Mouse (Mus musculus) ES-E14 (cell line): ENCODE measurements around the gene Lcn6. TPM values are rescaled to one million over a fixed set of nuclear protein-coding genes. Genes with fewer than 3 reads are reported as not detected.

Experiments used
- DNase-seq: peaks from one replicate; pipeline ENCODE4 v3.0.0-alpha.2; 2013; ENCODE audit warnings: low read depth, low spot score
- H3K27ac ChIP-seq: 2 replicates; pipeline ENCODE4 v1.5.1; 2012; ENCODE audit warnings: low read depth, mild to moderate bottlenecking, low read length, moderate library complexity, mixed read lengths; ENCODE audit not compliant: poor library complexity, insufficient read depth, severe bottlenecking
- H3K36me3 ChIP-seq: 2 replicates; pipeline ENCODE4 v1.6.1; 2012; ENCODE audit warnings: mild to moderate bottlenecking, low read length, moderate library complexity, mixed read lengths; ENCODE audit not compliant: control insufficient read depth, poor library complexity, insufficient read depth, severe bottlenecking
- H3K4me1 ChIP-seq, 2 experiments: fragments of 150-350 bp in 1 of 2; sonication (generic) in 1 of 2; 2 replicates each; pipeline ENCODE4 v1.6.1; 2012; ENCODE audit warnings: low read length in 2 of 2, mild to moderate bottlenecking in 1 of 2, mixed read lengths in 1 of 2; ENCODE audit not compliant: control insufficient read depth in 2 of 2, insufficient read depth in 2 of 2, poor library complexity in 1 of 2
- H3K4me3 ChIP-seq, 2 experiments: fragments of 150-350 bp in 1 of 2; sonication (generic) in 1 of 2; 2 replicates each; pipeline ENCODE4 v1.5.1; 2012; ENCODE audit warnings: low read length in 2 of 2, low read depth in 1 of 2, mild to moderate bottlenecking in 1 of 2, mixed read lengths in 1 of 2; ENCODE audit not compliant: insufficient read depth in 1 of 2, poor library complexity in 1 of 2, severe bottlenecking in 1 of 2
- H3K9ac ChIP-seq: 2 replicates; pipeline ENCODE4 v1.6.1; 2012; ENCODE audit warnings: low read depth, mild to moderate bottlenecking, low read length, mixed read lengths; ENCODE audit not compliant: poor library complexity, insufficient read depth, severe bottlenecking
- H3K9me3 ChIP-seq: fragments of 150-350 bp; sonication (generic); 2 replicates; pipeline ENCODE4 v1.6.1; 2012; ENCODE audit warnings: low read depth, mild to moderate bottlenecking, low read length; ENCODE audit not compliant: control insufficient read depth, insufficient read depth
- CHD2 ChIP-seq: IDR thresholded peaks from 2 replicates; pipeline ENCODE4 v1.6.1; 2014; ENCODE audit warnings: mild to moderate bottlenecking, low read depth, low read length, inconsistent platforms
- HCFC1 ChIP-seq: IDR thresholded peaks from 2 replicates; pipeline ENCODE4 v1.6.1; 2012; ENCODE audit warnings: low read length, inconsistent platforms, borderline replicate concordance; ENCODE audit not compliant: insufficient read depth
- MAFK ChIP-seq: IDR thresholded peaks from 2 replicates; pipeline ENCODE4 v1.6.1; 2014; ENCODE audit warnings: mild to moderate bottlenecking, low read depth, low read length, inconsistent platforms; ENCODE audit not compliant: insufficient read depth
- ZC3H11A ChIP-seq: IDR thresholded peaks from 2 replicates; pipeline ENCODE4 v1.6.1; 2012; ENCODE audit warnings: low read depth, mild to moderate bottlenecking, inconsistent platforms, low read length, borderline replicate concordance
- ZNF384 ChIP-seq: IDR thresholded peaks from 2 replicates; pipeline ENCODE4 v1.6.1; 2012; ENCODE audit warnings: low read depth, low read length, inconsistent platforms
- in situ Hi-C, 2 experiments: fragments of 600-800 bp; cut with MboI; formaldehyde crosslinking; loops; one replicate each; pipeline ENCODE4 v1.15.1; 2025; ENCODE audit warnings: low sequenced_read_pairs in 2 of 2, inconsistent platforms in 1 of 2; ENCODE audit not compliant: unreplicated experiment in 2 of 2
- total RNA-seq: library from RNA; depleted of rRNA; stranded (reverse); fragments of 300-350 nt; gene quantifications from 2 replicates; pipeline ENCODE4 v1.2.3, GENCODE M21; 2012

The Lcn6 gene
- total RNA-seq, 1 experiment, result not detected

DNA sequence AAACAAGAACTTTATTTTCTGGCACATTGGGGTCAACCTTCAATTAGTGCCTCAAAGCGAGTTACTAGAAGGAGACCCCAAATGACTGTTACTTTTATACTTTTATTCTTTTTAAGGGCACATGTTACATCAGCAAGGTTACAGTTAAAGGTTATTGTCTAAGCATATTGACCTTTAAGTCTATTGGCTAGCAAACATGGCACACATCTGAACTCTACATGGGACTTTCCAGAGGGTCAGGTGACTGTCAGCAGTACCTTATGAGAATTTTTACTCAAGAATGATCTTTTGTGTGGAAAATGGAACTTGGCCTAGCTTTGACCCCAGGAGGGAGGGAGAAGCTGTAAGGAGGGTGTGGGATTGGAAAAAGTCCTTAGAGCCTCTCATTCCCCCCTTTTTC is 10.1 kb upstream of the Lcn6 start:
- Histone ChIP-seq H3K4me1 (no peaks in the 10 kb centered on the region), H3K4me3 (no peak overlapping the region), H3K27ac (no peak overlapping the region), H3K36me3 (no peaks in the 10 kb centered on the region), H3K9ac (no peak overlapping the region), H3K9me3 (no peaks in the 10 kb centered on the region)
- no peak for TF ChIP-seq ZNF384
- no peak for TF ChIP-seq MAFK
- TF ChIP-seq HCFC1, result no peak
- TF ChIP-seq CHD2, result no peak
- TF ChIP-seq ZC3H11A, result no peak
- no peak for DNase-seq
- in situ Hi-C loops, result no loop called here

DNA sequence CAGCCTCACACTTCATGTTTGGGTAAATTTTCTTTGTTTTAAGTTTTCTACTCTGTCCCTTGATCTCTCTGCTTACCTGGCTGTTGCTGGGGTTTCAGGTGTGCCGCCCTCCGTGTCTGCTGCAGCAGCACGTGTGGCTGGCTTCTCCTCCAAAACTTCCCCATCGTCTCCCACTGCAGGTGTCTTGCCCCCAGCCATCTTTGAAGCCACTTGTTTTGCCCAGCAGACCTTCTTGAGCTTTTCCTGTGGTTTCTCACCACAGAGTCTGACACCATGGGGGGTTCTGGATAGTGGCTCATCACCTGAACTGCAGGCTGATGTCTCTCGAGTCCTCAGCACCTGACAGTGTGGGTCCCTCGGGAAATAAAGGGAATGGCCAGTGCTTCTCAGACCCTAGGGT is 3.0 kb downstream of the Lcn6 start:
- H3K4me1 ChIP-seq, result no peaks in the 10 kb centered on the region
- H3K36me3 ChIP-seq, result no peaks in the 10 kb centered on the region
- DNase-seq, result no peak
- TF ChIP-seq HCFC1 (no peak), MAFK (no peak), ZNF384 (no peak)
- in situ Hi-C loops, result no loop called here
- no peak overlapping the region for H3K4me3 ChIP-seq
- H3K9ac ChIP-seq, result no peak overlapping the region
- no peak overlapping the region for H3K27ac ChIP-seq
- no peaks in the 10 kb centered on the region for H3K9me3 ChIP-seq

DNA sequence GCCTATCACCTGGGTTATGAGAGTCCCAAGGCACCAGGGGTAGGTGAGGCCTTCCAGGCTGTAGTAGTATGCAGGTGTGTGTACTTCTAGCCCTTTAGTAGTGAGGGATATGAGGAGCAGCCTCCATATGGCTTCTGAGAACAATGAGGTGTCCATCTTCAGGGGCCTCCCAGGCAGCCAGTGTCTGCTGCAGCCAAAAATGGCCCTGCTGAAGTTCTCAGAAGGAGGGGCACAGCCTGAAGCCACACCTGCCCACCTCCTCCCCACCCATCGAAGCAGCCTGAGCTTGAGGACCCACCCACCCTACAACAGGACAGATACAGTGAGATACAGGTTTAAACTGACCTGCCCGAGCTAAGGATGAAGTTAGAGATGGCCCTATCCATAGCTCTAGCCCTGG is 5.8 kb downstream of the Lcn6 start, which contains the start of gene Lcn10:
Gene Lcn10 (plus strand): TSS at position 301 of the 400 bp plus-strand sequence.
- Histone ChIP-seq H3K9me3 (no peaks in the 10 kb centered on the region), H3K4me1 (no peaks in the 10 kb centered on the region), H3K36me3 (no peaks in the 10 kb centered on the region), H3K4me3 (no peak within 1 kb of the TSS), H3K9ac (no peak within 1 kb of the TSS), H3K27ac (no peak within 1 kb of the TSS)
- TF ChIP-seq HCFC1, result no peak
- TF ChIP-seq ZNF384, result no peak
- TF ChIP-seq CHD2, result no peak
- TF ChIP-seq MAFK, result no peak
- no peak for TF ChIP-seq ZC3H11A
- DNase-seq, result no peak
- in situ Hi-C loops, result no loop called here

DNA sequence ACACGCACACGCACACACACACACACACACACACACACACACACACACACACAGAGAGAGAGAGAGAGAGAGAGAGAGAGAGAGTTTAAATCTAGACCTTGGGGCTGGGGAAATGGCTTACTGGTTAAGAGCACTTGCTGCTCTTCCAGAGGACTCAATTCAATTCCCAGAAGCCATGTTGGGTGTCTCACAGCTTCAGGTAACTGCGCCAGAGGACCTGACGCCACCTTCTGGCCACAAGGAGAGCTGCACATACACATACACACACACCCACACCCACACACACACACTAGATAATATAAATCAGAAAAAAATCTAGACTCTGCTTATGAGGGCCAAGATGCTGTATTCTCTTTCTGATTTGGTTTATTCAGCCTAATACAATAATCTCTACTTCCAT is 10.4 kb downstream of the Lcn6 start:
- Histone ChIP-seq H3K4me1 (no peaks in the 10 kb centered on the region), H3K27ac (no peak overlapping the region), H3K9ac (no peak overlapping the region), H3K9me3 (no peaks in the 10 kb centered on the region), H3K36me3 (no peaks in the 10 kb centered on the region), H3K4me3 (no peak overlapping the region)
- in situ Hi-C loops, result no loop called here
- DNase-seq, result no peak
- no peak for TF ChIP-seq ZNF384
- TF ChIP-seq MAFK, result no peak

DNA sequence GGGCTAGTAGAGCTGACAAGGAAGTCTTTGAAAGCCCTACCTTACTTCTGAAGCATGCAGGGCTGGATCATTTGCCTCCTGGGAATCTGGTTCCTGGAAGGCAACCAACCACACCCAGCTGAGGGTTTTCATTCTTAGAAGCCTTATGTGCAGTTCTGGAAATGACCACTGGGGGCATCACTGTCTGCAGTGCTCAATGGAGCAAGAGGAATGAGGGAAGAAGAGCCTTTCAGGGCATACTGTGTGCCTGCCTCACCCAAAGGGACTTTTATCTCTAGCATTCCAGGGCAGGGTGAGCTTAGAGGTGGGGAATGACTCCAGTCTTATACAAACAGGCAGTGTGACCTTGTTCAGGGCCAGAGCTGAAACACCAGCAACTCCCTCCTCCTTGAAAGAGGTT is 18.0 kb downstream of the Lcn6 start:
- H3K36me3 ChIP-seq, result no peaks in the 10 kb centered on the region
- no peak for TF ChIP-seq MAFK
- no peaks in the 10 kb centered on the region for H3K9me3 ChIP-seq
- DNase-seq, result peak; percentile 96
- in situ Hi-C loops, result no loop called here
- H3K4me1 ChIP-seq, result no peaks in the 10 kb centered on the region
- no peak overlapping the region for H3K27ac ChIP-seq
- no peak overlapping the region for H3K4me3 ChIP-seq
- no peak overlapping the region for H3K9ac ChIP-seq
